Mouse (Mus musculus): ENCODE measurements around the gene Wdr35. TPM values are rescaled to one million over a fixed set of nuclear protein-coding genes. Genes with fewer than 3 reads are reported as not detected.

Gene Wdr35
- total and polyA plus RNA-seq, 3 experiments = 3.4 to 9.5 (median 9.0) TPM

DNA sequence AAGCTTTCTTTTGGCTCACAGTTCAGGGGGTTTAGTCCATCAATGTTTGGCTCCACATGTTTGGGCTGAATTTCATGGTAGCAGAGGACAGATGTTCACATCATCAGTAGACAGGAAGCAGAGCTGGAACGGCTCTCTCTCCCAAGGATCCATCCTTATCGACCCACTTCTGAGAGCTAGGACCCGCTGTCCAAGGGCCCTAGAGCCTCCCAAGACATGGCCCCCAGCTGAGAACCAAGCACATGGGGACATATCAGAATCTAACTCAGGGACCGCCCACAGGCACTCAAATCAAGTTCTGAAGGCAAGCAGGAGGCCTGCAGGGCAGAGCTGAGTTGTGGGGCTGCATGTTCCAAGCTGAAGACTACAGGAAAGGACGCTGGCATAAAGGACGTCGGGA lies 71.0 kb downstream of the Wdr35 start:
- intact Hi-C loops (cut with DNase I) = no loop called here
- Histone ChIP-seq H3K36me3 (ENCODE audit: control insufficient read depth, insufficient read depth, low read length) (no peaks in the 10 kb centered on the region), H3K4me3 (no peak overlapping the region), H3K9ac (ENCODE audit: low read depth, low read length) (no peak overlapping the region), H3K27ac (no peak overlapping the region), H3K4me1 (ENCODE audit: control insufficient read depth, insufficient read depth, low read length) (no peaks in the 10 kb centered on the region), H3K27me3 (ENCODE audit: control insufficient read depth, insufficient read depth, low read length) (no peaks in the 10 kb centered on the region), H3K79me2 (replicated peaks; ENCODE audit: control insufficient read depth, insufficient read depth, low read length) (no peaks in the 10 kb centered on the region)
- 88% methylated on average over 7 of the region's 7 CpGs for WGBS
- DNase-seq = no peak
- no peak for TF ChIP-seq EP300 (IDR thresholded peaks at IDR 0.05; ENCODE audit: insufficient read depth, low read depth, low read length)

DNA sequence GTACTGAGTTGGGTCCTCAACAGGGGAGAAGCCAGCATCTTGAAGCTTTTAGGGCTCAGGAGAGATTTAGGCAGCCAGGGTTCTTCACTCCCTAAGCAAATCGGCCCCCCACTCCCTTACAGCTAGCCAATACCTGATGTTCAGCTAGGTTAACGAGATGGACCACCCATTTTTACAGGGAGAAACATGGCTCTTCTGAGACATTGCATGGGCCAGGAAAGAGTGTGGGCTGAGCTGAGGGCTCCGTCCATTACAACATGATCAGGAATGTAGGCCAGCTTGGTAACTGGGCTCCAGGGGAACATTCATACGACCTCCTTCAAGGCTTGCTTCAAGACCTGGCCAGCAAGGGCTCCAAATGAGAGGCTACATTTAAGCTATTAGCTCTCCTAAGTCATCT lies 73.0 kb downstream of the Wdr35 start:
- TF ChIP-seq POLR2A (IDR thresholded peaks at IDR 0.05; ENCODE audit: insufficient read depth, low read depth, low read length) (no peak), EP300 (IDR thresholded peaks at IDR 0.05; ENCODE audit: insufficient read depth, low read depth, low read length) (no peak), CTCF (IDR thresholded peaks at IDR 0.05) (no peak)
- Histone ChIP-seq H3K79me2 (replicated peaks; ENCODE audit: control insufficient read depth, insufficient read depth, low read length) (no peaks in the 10 kb centered on the region), H3K9ac (ENCODE audit: low read depth, low read length) (no peak overlapping the region), H3K4me3 (no peak overlapping the region), H3K27ac (no peak overlapping the region), H3K4me1 (ENCODE audit: control insufficient read depth, insufficient read depth, low read length) (no peaks in the 10 kb centered on the region), H3K36me3 (ENCODE audit: control insufficient read depth, insufficient read depth, low read length) (no peaks in the 10 kb centered on the region), H3K27me3 (ENCODE audit: control insufficient read depth, insufficient read depth, low read length) (no peaks in the 10 kb centered on the region)
- 84% methylated on average over 4 of the region's 4 CpGs for WGBS
- DNase-seq = no peak
- intact Hi-C loops (cut with DNase I) = no loop called here

DNA sequence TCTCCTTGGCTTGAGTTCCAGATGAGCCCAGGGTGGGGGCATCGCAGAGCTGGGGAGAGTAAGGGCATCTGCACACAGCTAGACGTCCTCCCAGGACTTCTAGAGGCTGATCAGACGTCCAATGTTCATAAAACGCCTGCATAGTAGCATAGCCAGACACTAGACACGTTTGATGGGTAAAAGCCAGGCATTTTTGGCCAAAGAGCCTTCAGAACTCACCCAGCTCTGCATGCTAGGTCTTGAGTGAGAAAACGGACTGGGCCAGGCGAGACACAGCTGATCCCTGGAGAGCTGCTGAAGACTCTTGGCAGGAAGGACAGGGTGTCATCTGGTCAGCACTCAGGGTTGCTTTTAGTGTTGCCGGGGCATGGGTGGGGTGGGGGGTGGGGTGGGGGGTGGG lies 74.4 kb downstream of the Wdr35 start:
- intact Hi-C loops (cut with DNase I) = no loop called here
- H3K4me3 ChIP-seq = no peak overlapping the region
- 54% methylated on average over 8 of the region's 8 CpGs for WGBS
- H3K4me1 ChIP-seq (ENCODE audit: control insufficient read depth, insufficient read depth, low read length) = no peaks in the 10 kb centered on the region
- H3K9ac ChIP-seq (ENCODE audit: low read depth, low read length) = no peak overlapping the region
- H3K36me3 ChIP-seq (ENCODE audit: control insufficient read depth, insufficient read depth, low read length) = no peaks in the 10 kb centered on the region
- no peak overlapping the region for H3K27ac ChIP-seq
- no peaks in the 10 kb centered on the region for H3K79me2 ChIP-seq (replicated peaks; ENCODE audit: control insufficient read depth, insufficient read depth, low read length)
- no peak for TF ChIP-seq EP300 (IDR thresholded peaks at IDR 0.05; ENCODE audit: insufficient read depth, low read depth, low read length)
- TF ChIP-seq CTCF (IDR thresholded peaks at IDR 0.05) = no peak
- TF ChIP-seq POLR2A (IDR thresholded peaks at IDR 0.05; ENCODE audit: insufficient read depth, low read depth, low read length) = no peak
- DNase-seq = no peak
- no peaks in the 10 kb centered on the region for H3K27me3 ChIP-seq (ENCODE audit: control insufficient read depth, insufficient read depth, low read length)

DNA sequence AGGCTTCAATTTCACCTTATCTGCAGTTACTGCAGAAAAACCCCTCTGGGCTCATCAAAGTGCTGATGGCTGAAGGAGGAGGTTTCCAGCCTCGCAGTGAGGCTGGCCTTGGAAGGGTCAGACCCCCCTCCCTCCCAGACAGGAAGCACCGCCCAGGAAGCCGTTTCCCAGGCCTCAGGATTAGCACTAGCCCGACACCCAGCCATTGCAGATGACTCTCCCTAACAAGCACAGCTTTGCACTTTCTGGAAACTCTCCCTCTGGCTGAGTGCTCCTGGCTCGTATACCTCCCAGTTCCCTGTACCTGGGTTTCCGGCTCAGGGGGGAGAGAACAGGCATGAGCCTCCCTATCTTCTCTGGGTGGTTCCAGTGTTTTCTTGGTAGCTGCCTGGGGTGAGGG lies 77.1 kb downstream of the Wdr35 start:
- no peak overlapping the region for H3K27ac ChIP-seq
- H3K79me2 ChIP-seq (replicated peaks; ENCODE audit: control insufficient read depth, insufficient read depth, low read length) = no peaks in the 10 kb centered on the region
- H3K27me3 ChIP-seq (ENCODE audit: control insufficient read depth, insufficient read depth, low read length) = no peaks in the 10 kb centered on the region
- TF ChIP-seq POLR2A (IDR thresholded peaks at IDR 0.05; ENCODE audit: insufficient read depth, low read depth, low read length) (no peak), CTCF (IDR thresholded peaks at IDR 0.05) (no peak), EP300 (IDR thresholded peaks at IDR 0.05; ENCODE audit: insufficient read depth, low read depth, low read length) (no peak)
- no peaks in the 10 kb centered on the region for H3K36me3 ChIP-seq (ENCODE audit: control insufficient read depth, insufficient read depth, low read length)
- no peaks in the 10 kb centered on the region for H3K4me1 ChIP-seq (ENCODE audit: control insufficient read depth, insufficient read depth, low read length)
- no peak overlapping the region for H3K9ac ChIP-seq (ENCODE audit: low read depth, low read length)
- no peak overlapping the region for H3K4me3 ChIP-seq
- 15% methylated on average over 6 of the region's 6 CpGs for WGBS
- no peak for DNase-seq
- intact Hi-C loops (cut with DNase I) = loop anchor here (5.0 kb wide), 2 partner anchors 116 to 1171 kb away; no protein-coding TSS in a partner anchor

DNA sequence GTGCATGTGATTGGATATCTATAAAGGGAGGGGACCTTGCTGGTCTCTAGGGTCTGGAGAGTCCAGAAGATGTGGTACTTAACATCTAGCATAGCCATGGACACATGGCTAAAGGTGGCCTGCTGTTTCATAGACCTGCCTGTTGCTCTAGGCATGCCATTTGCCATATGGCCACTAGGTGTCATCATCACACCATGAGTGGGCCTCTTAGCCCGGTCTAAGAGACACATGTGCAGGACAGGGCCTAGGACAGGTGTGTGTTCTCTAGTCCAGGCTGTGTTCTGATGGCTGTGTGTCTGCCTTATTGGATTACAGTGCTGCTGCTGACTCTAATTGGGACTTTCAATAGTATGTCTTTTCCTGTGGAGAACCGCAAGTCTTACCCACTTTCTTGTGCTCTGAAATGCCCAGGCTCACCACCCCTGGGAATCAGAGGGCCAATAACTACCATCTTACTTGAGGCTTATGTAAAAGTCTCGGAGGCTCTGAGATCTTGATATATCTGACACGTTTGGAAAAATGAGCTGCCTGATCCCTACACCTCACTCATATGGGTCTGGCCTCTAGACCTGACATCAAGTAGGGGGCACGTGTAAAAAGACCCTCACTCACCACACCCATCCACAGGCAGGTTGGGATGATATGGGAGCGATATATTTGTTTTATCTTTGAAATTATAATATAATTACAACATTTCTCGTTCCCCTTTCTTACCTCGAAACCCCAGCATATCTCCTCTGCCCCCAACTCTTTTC lies 78.6 kb downstream of the Wdr35 start:
- Histone ChIP-seq H3K79me2 (replicated peaks; ENCODE audit: control insufficient read depth, insufficient read depth, low read length) (no peaks in the 10 kb centered on the region), H3K27ac (no peak overlapping the region), H3K4me1 (ENCODE audit: control insufficient read depth, insufficient read depth, low read length) (no peaks in the 10 kb centered on the region), H3K36me3 (ENCODE audit: control insufficient read depth, insufficient read depth, low read length) (no peaks in the 10 kb centered on the region), H3K4me3 (no peak overlapping the region), H3K27me3 (ENCODE audit: control insufficient read depth, insufficient read depth, low read length) (no peaks in the 10 kb centered on the region), H3K9ac (ENCODE audit: low read depth, low read length) (no peak overlapping the region)
- peak; percentile 100; the same call in 1 of the 2 replicates for TF ChIP-seq CTCF (IDR thresholded peaks at IDR 0.05)
- peak; percentile 99 for TF ChIP-seq EP300 (IDR thresholded peaks at IDR 0.05; ENCODE audit: insufficient read depth, low read depth, low read length)
- no peak for TF ChIP-seq POLR2A (IDR thresholded peaks at IDR 0.05; ENCODE audit: insufficient read depth, low read depth, low read length)
- 58% methylated on average over 8 of the region's 8 CpGs for WGBS
- intact Hi-C loops (cut with DNase I) = loop anchor here (1.0 to 5.0 kb wide), 6 partner anchors 115 to 1537 kb away; partner anchors contain the start of gene Osr1
- DNase-seq = peak; percentile 80 to 85

DNA sequence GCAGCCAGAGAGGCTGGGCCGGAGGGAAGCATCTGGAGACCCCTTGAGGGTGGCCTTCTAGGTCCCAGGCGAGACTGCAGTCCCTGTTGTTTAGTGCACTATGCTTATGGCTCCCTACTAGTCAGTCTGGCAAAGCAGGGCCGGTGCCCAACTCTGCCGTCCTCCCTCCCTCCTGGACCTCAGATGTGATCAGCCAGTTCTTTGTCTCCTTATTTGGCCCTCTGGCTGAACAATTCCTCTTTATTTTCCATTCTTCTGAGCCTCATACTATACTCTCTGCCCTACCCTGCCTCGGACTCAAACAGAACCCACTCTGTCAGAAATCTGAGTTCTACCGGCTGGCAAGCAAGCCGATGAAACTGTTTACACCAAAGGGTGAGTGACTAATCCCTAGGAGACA lies 79.7 kb downstream of the Wdr35 start:
- Histone ChIP-seq H3K79me2 (replicated peaks; ENCODE audit: control insufficient read depth, insufficient read depth, low read length) (no peaks in the 10 kb centered on the region), H3K9ac (ENCODE audit: low read depth, low read length) (no peak overlapping the region), H3K27ac (no peak overlapping the region), H3K36me3 (ENCODE audit: control insufficient read depth, insufficient read depth, low read length) (no peaks in the 10 kb centered on the region), H3K4me3 (no peak overlapping the region), H3K4me1 (ENCODE audit: control insufficient read depth, insufficient read depth, low read length) (no peaks in the 10 kb centered on the region), H3K27me3 (ENCODE audit: control insufficient read depth, insufficient read depth, low read length) (no peaks in the 10 kb centered on the region)
- 79% methylated on average over 7 of the region's 7 CpGs for WGBS
- no peak for DNase-seq
- TF ChIP-seq POLR2A (IDR thresholded peaks at IDR 0.05; ENCODE audit: insufficient read depth, low read depth, low read length) = no peak
- TF ChIP-seq EP300 (IDR thresholded peaks at IDR 0.05; ENCODE audit: insufficient read depth, low read depth, low read length) = no peak
- no peak for TF ChIP-seq CTCF (IDR thresholded peaks at IDR 0.05)
- intact Hi-C loops (cut with DNase I) = loop anchor here (2.0 to 5.0 kb wide), 4 partner anchors 114 to 1483 kb away; partner anchors contain the start of gene Osr1
